Mouse (Mus musculus): ENCODE measurements around the gene Zfp143. TPM values are rescaled to one million over a fixed set of nuclear protein-coding genes. Genes with fewer than 3 reads are reported as not detected.

Gene Zfp143
- polyA plus RNA-seq, 1 experiment from 2014 or later = 21.6 TPM

Other genes starting within 250 kb of the Zfp143 start
- 0.81 and 1.0 TPM in 2 replicates for gene Scube2, start 195.5 kb upstream of the Zfp143 start, polyA plus RNA-seq (2016; fragmentation: Nextera tagmentation; extraction: Ambion mirVana)
- gene Dennd5a, start 100.7 kb upstream of the Zfp143 start, polyA plus RNA-seq (2016; fragmentation: Nextera tagmentation; extraction: Ambion mirVana) = 40.7 and 48.4 TPM in 2 replicates
- 78.0 and 79.5 TPM in 2 replicates for gene Tmem41b, start 74.3 kb upstream of the Zfp143 start, polyA plus RNA-seq (2016; fragmentation: Nextera tagmentation; extraction: Ambion mirVana)
- 44.2 and 46.5 TPM in 2 replicates for gene Ipo7, start 42.9 kb upstream of the Zfp143 start, polyA plus RNA-seq (2016; fragmentation: Nextera tagmentation; extraction: Ambion mirVana)
- gene Wee1, start 60.8 kb downstream of the Zfp143 start, polyA plus RNA-seq (2016; fragmentation: Nextera tagmentation; extraction: Ambion mirVana) = 39.8 and 41.0 TPM in 2 replicates
- 37.0 and 38.2 TPM in 2 replicates for gene Swap70, start 160.5 kb downstream of the Zfp143 start, polyA plus RNA-seq (2016; fragmentation: Nextera tagmentation; extraction: Ambion mirVana)

All from limb, embryonic 12.5 days (tissue).